Mouse (Mus musculus) cerebellum, postnatal 4 days (tissue): ENCODE measurements around the gene Zfr.

Source experiments
- DNase-seq, 2 experiments: peaks; one replicate each; pipeline ENCODE4 v3.0.0; 2022; ENCODE audit warnings: low spot score in 2 of 2, mixed read lengths in 1 of 2

The Zfr gene

GRCm38 (mm10) chr15:12117242-12118092, at the start of gene Zfr:
Zfr (plus strand) TSS chr15:12117831.
- peak; percentile 87 to 92 for DNase-seq

DNA sequence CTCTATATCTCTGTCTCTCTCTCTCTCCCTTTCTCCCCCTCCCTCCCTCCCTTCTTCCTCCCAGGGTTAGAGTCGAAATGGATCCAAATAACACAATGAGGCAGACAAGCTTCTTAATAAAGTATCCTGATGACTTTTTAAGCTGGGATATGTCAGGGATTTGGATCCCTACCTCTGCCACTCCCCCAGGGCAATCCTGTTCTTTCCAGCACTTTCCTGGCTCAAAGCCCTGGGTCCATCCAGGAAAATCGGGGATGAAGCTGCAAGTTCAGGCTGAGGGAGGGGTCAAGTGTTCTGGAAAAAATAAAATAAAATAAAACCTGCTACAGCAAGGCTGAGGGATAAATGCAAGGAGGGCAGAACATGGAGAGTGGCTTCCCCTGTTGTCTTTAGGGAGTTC, 49.7 kb upstream of the Zfr start:
- DNase-seq = no peak

GRCm38 (mm10) chr15:12068395-12069218, 49.0 kb upstream of the Zfr start:
- DNase-seq = no peak

- DNase-seq = no peak
These were observed 44.8 kb upstream of the Zfr start for GRCm38 (mm10) chr15:12072709-12073336.

DNA sequence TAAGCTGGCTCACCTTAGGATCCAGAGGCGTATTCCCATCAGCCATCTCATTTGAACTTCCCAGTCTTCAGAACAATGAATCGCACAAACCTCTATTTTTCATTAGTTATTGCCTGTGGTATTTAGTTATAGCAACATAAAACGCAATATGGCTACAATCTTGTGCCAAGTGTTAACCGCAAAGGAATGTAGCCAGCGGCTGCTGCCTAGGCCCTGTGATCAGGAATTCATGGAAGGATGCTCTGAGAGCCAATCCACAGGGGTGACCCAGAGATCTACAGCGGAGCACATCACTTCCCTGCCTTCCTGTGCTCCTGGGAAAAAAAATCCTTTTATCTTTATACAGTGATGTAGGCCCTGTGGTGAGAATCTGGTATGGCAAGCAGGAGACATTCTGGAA, 43.2 kb upstream of the Zfr start:
- DNase-seq = no peak

DNA sequence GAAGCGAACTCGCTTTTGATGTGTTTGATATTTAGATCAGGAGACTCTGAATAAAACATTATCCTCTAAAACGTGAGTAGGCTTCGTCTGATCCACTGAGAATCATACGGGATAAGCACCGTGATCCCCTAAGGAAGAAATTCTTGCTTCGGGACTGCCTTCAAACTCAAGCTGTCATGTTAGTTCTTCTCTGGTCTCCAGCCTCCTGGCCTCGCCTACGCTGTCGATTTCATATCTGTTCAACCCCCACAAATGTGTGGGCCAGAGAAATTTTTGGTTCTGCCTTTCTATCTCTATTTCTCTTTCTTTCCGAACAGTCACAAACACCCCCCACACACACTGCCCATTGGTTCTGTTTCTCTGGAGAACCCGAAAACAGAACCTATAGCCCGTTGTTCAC, 35.3 kb upstream of the Zfr start:
- no peak for DNase-seq

GRCm38 (mm10) chr15:12084164-12084563, 33.5 kb upstream of the Zfr start:
- DNase-seq = no peak

DNA sequence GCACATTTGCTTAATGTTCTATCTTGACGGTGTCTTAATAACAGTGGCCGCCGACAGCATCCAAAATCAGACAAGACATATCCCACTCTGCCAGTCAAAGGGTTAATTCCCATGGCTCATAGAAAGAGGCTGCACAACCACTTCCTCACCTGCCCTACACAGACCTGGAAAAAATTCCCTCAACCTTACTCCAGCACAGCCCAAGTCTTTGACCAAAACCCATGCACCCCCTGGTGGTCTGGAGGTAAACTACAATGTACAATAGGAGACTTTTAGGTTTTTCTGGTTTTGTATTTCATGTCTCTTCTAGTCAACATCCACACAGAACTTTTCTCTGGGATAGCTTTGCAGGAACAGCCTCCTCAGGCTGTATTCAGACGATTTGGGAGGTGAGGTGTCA, 32.8 kb upstream of the Zfr start:
- peak; percentile 37 to 52 for DNase-seq

- DNase-seq = no peak
These were observed 30.0 kb upstream of the Zfr start for GRCm38 (mm10) chr15:12087634-12088033.

GRCm38 (mm10) chr15:12088091-12088490, 29.5 kb upstream of the Zfr start:
- no peak for DNase-seq

GRCm38 (mm10) chr15:12090087-12090486, 27.5 kb upstream of the Zfr start:
- DNase-seq = no peak

GRCm38 (mm10) chr15:12090981-12091669, 26.5 kb upstream of the Zfr start:
- no peak for DNase-seq

GRCm38 (mm10) chr15:12091781-12092458, 25.7 kb upstream of the Zfr start:
- DNase-seq = peak in 1 of 2 experiments; percentile 53

- DNase-seq = no peak
These were observed 24.3 kb upstream of the Zfr start for GRCm38 (mm10) chr15:12093026-12093960.

GRCm38 (mm10) chr15:12093961-12094566, 23.6 kb upstream of the Zfr start:
- no peak for DNase-seq

- no peak for DNase-seq
These were observed 21.2 kb upstream of the Zfr start for GRCm38 (mm10) chr15:12096447-12096846.

DNA sequence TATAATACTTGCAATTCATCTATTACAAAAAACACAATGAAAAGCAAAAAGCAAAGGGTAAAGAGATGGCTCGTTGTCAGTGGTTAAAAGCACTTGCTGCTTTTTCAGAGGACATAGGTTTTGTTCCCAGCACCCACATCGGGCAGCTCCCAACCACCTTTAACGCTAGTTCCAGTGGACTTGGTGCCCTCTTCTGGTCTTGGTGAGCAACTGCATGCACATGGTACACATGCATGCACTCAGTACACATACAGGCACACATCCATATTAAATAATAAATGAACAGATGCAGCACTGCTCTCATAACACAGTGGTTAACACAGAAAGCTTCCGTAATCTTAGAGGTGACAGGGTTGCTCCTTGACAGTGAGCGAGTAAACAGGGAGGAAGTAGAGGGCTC, 20.3 kb upstream of the Zfr start:
- DNase-seq = no peak

DNA sequence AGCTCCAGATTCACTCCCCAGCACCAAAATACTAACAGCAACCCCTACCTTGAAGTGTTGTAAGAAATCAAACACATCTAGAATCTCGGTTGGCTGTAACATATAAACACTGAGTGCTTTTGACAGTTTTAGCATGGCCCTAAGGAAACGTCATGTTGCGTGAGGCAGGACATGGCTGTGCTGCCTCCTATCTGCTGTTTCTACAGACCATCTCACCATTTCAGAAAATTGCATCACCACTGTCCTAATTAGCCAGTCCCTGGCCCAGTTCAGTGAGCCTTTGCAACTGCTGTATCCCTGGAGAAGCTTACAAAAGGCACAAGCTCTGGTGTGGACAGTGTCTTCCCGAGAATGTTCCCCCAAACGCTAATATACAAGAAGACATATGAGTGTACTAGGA, 16.7 kb upstream of the Zfr start:
- DNase-seq = no peak

GRCm38 (mm10) chr15:12103763-12104162, 13.9 kb upstream of the Zfr start:
- no peak for DNase-seq

DNA sequence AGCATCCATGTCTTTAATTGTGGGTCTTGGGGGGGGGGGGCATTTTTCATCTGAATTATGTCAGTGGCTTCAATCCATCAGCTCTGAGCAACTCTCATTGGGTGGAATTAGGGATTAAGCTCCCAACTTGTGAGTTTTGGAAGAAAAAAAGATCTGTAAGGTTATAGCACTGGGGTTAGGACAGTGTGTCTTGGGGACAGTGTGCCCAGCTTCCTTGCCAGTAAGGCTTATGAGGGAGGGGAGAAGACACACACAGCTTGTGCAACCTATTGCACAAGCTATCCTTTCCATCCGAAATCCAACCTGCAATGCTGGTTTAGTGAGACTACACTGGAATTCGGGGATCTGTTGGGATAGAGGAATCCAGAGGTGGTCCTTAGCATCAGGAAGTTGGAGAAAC, 12.8 kb upstream of the Zfr start:
- no peak for DNase-seq
